Mouse (Mus musculus): ENCODE measurements around the gene Nup107. TPM values are rescaled to one million over a fixed set of nuclear protein-coding genes. Genes with fewer than 3 reads are reported as not detected.

The Nup107 gene
- polyA plus RNA-seq, 1 experiment, result 12.8 TPM

- H3K4me3 ChIP-seq (ENCODE audit: insufficient read depth, low read length), result no peak overlapping the region
- TF ChIP-seq POLR2A (IDR thresholded peaks at IDR 0.05; ENCODE audit: extremely low read depth, insufficient read depth, low read length), result no peak
- no peak for TF ChIP-seq CTCF (IDR thresholded peaks at IDR 0.05; ENCODE audit: extremely low read depth, insufficient read depth, low read length)
Measured at GRCm38 (mm10) chr10:117774817-117775120, 17.7 kb downstream of the Nup107 start.

GRCm38 (mm10) chr10:117774011-117774816 is 18.3 kb downstream of the Nup107 start:
- Histone ChIP-seq H3K27ac (ENCODE audit: insufficient read depth, low read length) (no peak overlapping the region), H3K4me3 (ENCODE audit: insufficient read depth, low read length) (no peak overlapping the region), H3K4me1 (ENCODE audit: control insufficient read depth, insufficient read depth, low read length) (no peaks in the 10 kb centered on the region)
- TF ChIP-seq CTCF (IDR thresholded peaks at IDR 0.05; ENCODE audit: extremely low read depth, insufficient read depth, low read length), result no peak
- no peak for TF ChIP-seq POLR2A (IDR thresholded peaks at IDR 0.05; ENCODE audit: extremely low read depth, insufficient read depth, low read length)

More at GRCm38 (mm10) chr10:117774817-117775120, 17.7 kb downstream of the Nup107 start:
- Histone ChIP-seq H3K4me1 (ENCODE audit: control insufficient read depth, insufficient read depth, low read length) (no peaks in the 10 kb centered on the region), H3K27ac (ENCODE audit: insufficient read depth, low read length) (no peak overlapping the region)

GRCm38 (mm10) chr10:117773106-117773720 is 19.3 kb downstream of the Nup107 start:
- no peak for TF ChIP-seq CTCF (IDR thresholded peaks at IDR 0.05; ENCODE audit: extremely low read depth, insufficient read depth, low read length)
- no peak for TF ChIP-seq POLR2A (IDR thresholded peaks at IDR 0.05; ENCODE audit: extremely low read depth, insufficient read depth, low read length)
- Histone ChIP-seq H3K4me3 (ENCODE audit: insufficient read depth, low read length) (no peak overlapping the region), H3K4me1 (ENCODE audit: control insufficient read depth, insufficient read depth, low read length) (no peaks in the 10 kb centered on the region), H3K27ac (ENCODE audit: insufficient read depth, low read length) (no peak overlapping the region)

GRCm38 (mm10) chr10:117772364-117773105 is 20.0 kb downstream of the Nup107 start:
- TF ChIP-seq POLR2A (IDR thresholded peaks at IDR 0.05; ENCODE audit: extremely low read depth, insufficient read depth, low read length), result no peak
- TF ChIP-seq CTCF (IDR thresholded peaks at IDR 0.05; ENCODE audit: extremely low read depth, insufficient read depth, low read length), result no peak

GRCm38 (mm10) chr10:117771131-117771510 is 21.4 kb downstream of the Nup107 start:
- Histone ChIP-seq H3K27ac (ENCODE audit: insufficient read depth, low read length) (no peak overlapping the region), H3K4me3 (ENCODE audit: insufficient read depth, low read length) (no peak overlapping the region), H3K4me1 (ENCODE audit: control insufficient read depth, insufficient read depth, low read length) (no peaks in the 10 kb centered on the region)
- no peak for TF ChIP-seq CTCF (IDR thresholded peaks at IDR 0.05; ENCODE audit: extremely low read depth, insufficient read depth, low read length)
- TF ChIP-seq POLR2A (IDR thresholded peaks at IDR 0.05; ENCODE audit: extremely low read depth, insufficient read depth, low read length), result no peak

More at GRCm38 (mm10) chr10:117772364-117773105, 20.0 kb downstream of the Nup107 start:
- Histone ChIP-seq H3K27ac (ENCODE audit: insufficient read depth, low read length) (no peak overlapping the region), H3K4me1 (ENCODE audit: control insufficient read depth, insufficient read depth, low read length) (no peaks in the 10 kb centered on the region), H3K4me3 (ENCODE audit: insufficient read depth, low read length) (no peak overlapping the region)

GRCm38 (mm10) chr10:117770286-117771130 is 22.0 kb downstream of the Nup107 start:
- Histone ChIP-seq H3K27ac (ENCODE audit: insufficient read depth, low read length) (no peak overlapping the region), H3K4me3 (ENCODE audit: insufficient read depth, low read length) (no peak overlapping the region), H3K4me1 (ENCODE audit: control insufficient read depth, insufficient read depth, low read length) (no peaks in the 10 kb centered on the region)
- TF ChIP-seq POLR2A (IDR thresholded peaks at IDR 0.05; ENCODE audit: extremely low read depth, insufficient read depth, low read length), result no peak
- no peak for TF ChIP-seq CTCF (IDR thresholded peaks at IDR 0.05; ENCODE audit: extremely low read depth, insufficient read depth, low read length)

- H3K4me1 ChIP-seq (ENCODE audit: control insufficient read depth, insufficient read depth, low read length), result no peaks in the 10 kb centered on the region
- TF ChIP-seq CTCF (IDR thresholded peaks at IDR 0.05; ENCODE audit: extremely low read depth, insufficient read depth, low read length), result no peak
- no peak for TF ChIP-seq POLR2A (IDR thresholded peaks at IDR 0.05; ENCODE audit: extremely low read depth, insufficient read depth, low read length)
- H3K4me3 ChIP-seq (ENCODE audit: insufficient read depth, low read length), result no peak overlapping the region
- H3K27ac ChIP-seq (ENCODE audit: insufficient read depth, low read length), result no peak overlapping the region
Measured at GRCm38 (mm10) chr10:117769541-117770285, 22.8 kb downstream of the Nup107 start.

GRCm38 (mm10) chr10:117768141-117768440 is 24.4 kb downstream of the Nup107 start:
- TF ChIP-seq POLR2A (IDR thresholded peaks at IDR 0.05; ENCODE audit: extremely low read depth, insufficient read depth, low read length), result no peak
- no peak for TF ChIP-seq CTCF (IDR thresholded peaks at IDR 0.05; ENCODE audit: extremely low read depth, insufficient read depth, low read length)
- H3K4me3 ChIP-seq (ENCODE audit: insufficient read depth, low read length), result no peak overlapping the region

More at GRCm38 (mm10) chr10:117768141-117768440, 24.4 kb downstream of the Nup107 start:
- no peak overlapping the region for H3K27ac ChIP-seq (ENCODE audit: insufficient read depth, low read length)
- no peaks in the 10 kb centered on the region for H3K4me1 ChIP-seq (ENCODE audit: control insufficient read depth, insufficient read depth, low read length)

Measured in cortical plate, adult 2 months (tissue).